Mouse (Mus musculus): ENCODE results near the gene Zc3h7b.

- TF ChIP-seq ZNF384 (IDR thresholded peaks at IDR 0.05; ENCODE audit: low read depth, low read length) (no peak), ZC3H11A (IDR thresholded peaks at IDR 0.05; ENCODE audit: borderline replicate concordance, low read depth, low read length) (no peak)
These were observed 13.8 kb downstream of the Zc3h7b start for GRCm38 (mm10) chr15:81758701-81759100.
